Comparison of ENCODE assay signal across 7 mouse cellular contexts in the genomic region with DNA sequence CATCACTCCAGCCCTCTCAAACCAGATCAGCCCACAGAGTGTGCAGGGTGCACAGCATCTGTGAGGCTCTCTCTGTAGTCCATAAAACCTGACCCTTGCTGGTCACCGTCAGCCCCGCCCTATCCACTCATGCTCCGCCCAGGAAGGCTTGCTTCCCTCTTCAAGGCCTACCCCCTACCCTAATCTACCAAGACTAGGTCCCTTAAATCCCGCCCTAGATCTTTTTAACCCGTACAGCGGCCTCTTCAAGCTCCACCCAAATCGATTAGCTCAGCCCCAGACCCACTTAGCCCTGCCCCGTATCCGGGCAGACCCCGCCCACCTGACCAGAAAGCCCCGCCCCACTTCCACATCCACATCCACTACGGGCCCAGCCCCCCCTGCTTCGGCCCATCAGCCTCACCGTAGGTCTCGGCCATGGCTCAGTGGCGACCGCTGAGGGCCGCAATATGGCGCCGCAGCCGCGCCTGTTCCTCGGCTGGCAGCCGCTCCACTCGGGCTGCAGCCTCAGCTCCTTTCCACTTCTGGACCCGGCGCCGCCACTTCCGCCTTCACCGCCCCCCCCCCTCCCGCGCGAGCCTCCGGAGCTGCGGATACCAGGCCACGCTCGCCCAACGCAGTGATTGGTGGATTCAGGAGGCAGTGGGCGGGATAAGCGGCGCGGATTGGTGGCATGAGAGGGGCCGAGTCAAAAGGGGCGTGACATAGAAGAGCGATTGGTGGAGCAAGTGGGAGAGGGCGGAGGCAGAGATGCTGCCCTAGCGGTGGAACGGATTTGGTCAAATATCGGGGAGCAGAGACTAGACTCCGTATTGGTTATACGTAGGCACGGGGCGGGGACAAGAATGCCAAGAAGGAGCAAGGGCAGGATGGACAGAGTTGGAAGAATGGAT. TPM values are rescaled to one million over a fixed set of nuclear protein-coding genes. Genes with fewer than 3 reads are reported as not detected.
DNase-seq lines count a peak whose midpoint lies in the region; ATAC-seq and TF ChIP-seq lines count a peak whose summit lies in the region.

Gene Rab4b (minus strand): TSS at position 573 of the 893 bp plus-strand sequence.

- intact Hi-C loops in left cerebral cortex, postnatal 4 days (cut with DNase I): no loop called here

- H3K4me1 ChIP-seq in embryonic facial prominence, embryonic 10.5 days: peaks cover 15% of the 10 kb centered on the region
- H3K4me1 ChIP-seq in intestine, postnatal 0 days (replicated peaks; ENCODE audit: control insufficient read depth, insufficient read depth, low read length): no peaks in the 10 kb centered on the region
- H3K4me1 ChIP-seq in midbrain, embryonic 12.5 days: peaks cover 12% of the 10 kb centered on the region
- peaks cover 20% of the 10 kb centered on the region; the same call in 1 of the 2 replicates for H3K4me1 ChIP-seq in small intestine, adult 2 months (ENCODE audit: control insufficient read depth, insufficient read depth, insufficient read length, low read length)

- peak within 1 kb of the TSS; percentile 91 for H3K27ac ChIP-seq in embryonic facial prominence, embryonic 10.5 days (replicated peaks)
- H3K27ac ChIP-seq in intestine, postnatal 0 days (ENCODE audit: low read depth, low read length): peak within 1 kb of the TSS; percentile 95
- H3K27ac ChIP-seq in midbrain, embryonic 12.5 days (replicated peaks): peak within 1 kb of the TSS; percentile 93
- peak within 1 kb of the TSS; percentile 89 for H3K27ac ChIP-seq in small intestine, adult 2 months (ENCODE audit: insufficient read depth, low read depth, low read length)

- no peak; the same call in 1 of the 2 replicates for TF ChIP-seq POLR2A in small intestine, adult 2 months (IDR thresholded peaks at IDR 0.05; ENCODE audit: low read depth, low read length)

- H3K9ac ChIP-seq in intestine, postnatal 0 days (ENCODE audit: low read depth, low read length): peak within 1 kb of the TSS; percentile 65
- H3K9ac ChIP-seq in midbrain, embryonic 12.5 days (replicated peaks): peak within 1 kb of the TSS; percentile 58

- H3K27me3 ChIP-seq in embryonic facial prominence, embryonic 10.5 days (replicated peaks; ENCODE audit: low read depth, poor library complexity, severe bottlenecking): no peaks in the 10 kb centered on the region
- no peaks in the 10 kb centered on the region for H3K27me3 ChIP-seq in intestine, postnatal 0 days (replicated peaks; ENCODE audit: control insufficient read depth, insufficient read depth, low read length)
- no peaks in the 10 kb centered on the region for H3K27me3 ChIP-seq in midbrain, embryonic 12.5 days
- H3K27me3 ChIP-seq in small intestine, adult 2 months (ENCODE audit: control insufficient read depth, insufficient read depth, low read length): no peaks in the 10 kb centered on the region

- DNase-seq in adrenal gland, postnatal 10 days: peak; percentile 98
- DNase-seq in embryonic facial prominence, embryonic 10.5 days (ENCODE audit: low spot score): peak; percentile 99
- DNase-seq in gonadal fat pad, adult 2 months (ENCODE audit: low read depth): peak; percentile 95
- DNase-seq in left cerebral cortex, postnatal 4 days: peak; percentile 99

- H3K4me2 ChIP-seq in intestine, postnatal 0 days (replicated peaks; ENCODE audit: low read depth): peak within 1 kb of the TSS; percentile 66
- peak within 1 kb of the TSS; percentile 55 for H3K4me2 ChIP-seq in midbrain, embryonic 12.5 days (replicated peaks)

- peak within 1 kb of the TSS; percentile 79 for H3K4me3 ChIP-seq in embryonic facial prominence, embryonic 10.5 days
- peak within 1 kb of the TSS; percentile 81 for H3K4me3 ChIP-seq in intestine, postnatal 0 days (ENCODE audit: low read depth, low read length)
- peak within 1 kb of the TSS; percentile 72 for H3K4me3 ChIP-seq in midbrain, embryonic 12.5 days
- peak within 1 kb of the TSS; percentile 77 for H3K4me3 ChIP-seq in small intestine, adult 2 months (ENCODE audit: low read depth, low read length)

- peaks cover 33% of the 10 kb centered on the region for H3K36me3 ChIP-seq in embryonic facial prominence, embryonic 10.5 days (replicated peaks)
- H3K36me3 ChIP-seq in intestine, postnatal 0 days (ENCODE audit: control insufficient read depth, insufficient read depth): peaks cover 17% of the 10 kb centered on the region; the same call in 1 of the 2 replicates
- H3K36me3 ChIP-seq in midbrain, embryonic 12.5 days: peaks cover 23% of the 10 kb centered on the region
- H3K36me3 ChIP-seq in small intestine, adult 2 months (ENCODE audit: control insufficient read depth, insufficient read depth, low read length): peaks cover 13% of the 10 kb centered on the region; the same call in 1 of the 2 replicates

- H3K9me3 ChIP-seq in embryonic facial prominence, embryonic 10.5 days: no peaks in the 10 kb centered on the region
- H3K9me3 ChIP-seq in intestine, postnatal 0 days (ENCODE audit: control insufficient read depth): no peaks in the 10 kb centered on the region
- no peaks in the 10 kb centered on the region for H3K9me3 ChIP-seq in midbrain, embryonic 12.5 days

- peak; percentile 98 for ATAC-seq in intestine, postnatal 0 days
- peak; percentile 98 for ATAC-seq in midbrain, embryonic 12.5 days (ENCODE audit: low FRiP score, low read depth)

- WGBS in embryonic facial prominence, embryonic 10.5 days: under 1% methylated on average over 53 of the region's 53 CpGs
- WGBS in intestine, postnatal 0 days: under 1% methylated on average over 53 of the region's 53 CpGs
- WGBS in midbrain, embryonic 12.5 days: under 1% methylated on average over 51 of the region's 53 CpGs
- under 1% methylated on average over 52 of the region's 53 CpGs for WGBS in small intestine, adult 2 months

- TF ChIP-seq CTCF in intestine, postnatal 0 days (IDR thresholded peaks at IDR 0.05; ENCODE audit: low read depth): peak; percentile 80
- peak; percentile 55; the same call in 1 of the 2 replicates for TF ChIP-seq CTCF in small intestine, adult 2 months (IDR thresholded peaks at IDR 0.05; ENCODE audit: extremely low read depth, insufficient read length, insufficient replicate concordance, low read depth, low read length)

RNA-seq across cellular contexts. Expression of gene Rab4b, which starts in this region (rescaled TPM):
- total RNA-seq in adrenal gland, postnatal 10 days (2021): 10 to 100 TPM; 36.1 to 42.0 TPM
- polyA plus RNA-seq in embryonic facial prominence, embryonic 10.5 days (2016; fragmentation: Nextera tagmentation; extraction: Ambion mirVana): 60.0 and 63.1 TPM in 2 replicates
- 87.7 and 96.0 TPM in 2 replicates for polyA plus RNA-seq in gonadal fat pad, adult 2 months (2012; rRNA removed)
- 96.2 and 103 TPM in 2 replicates for polyA plus RNA-seq in intestine, postnatal 0 days (2015; fragmentation: Nextera tagmentation; extraction: Ambion mirVana)
- 10 to 100 TPM; 86.0 to 89.0 TPM for total RNA-seq in left cerebral cortex, postnatal 4 days (2021)
- 82.9 and 83.0 TPM in 2 replicates for polyA plus RNA-seq in midbrain, embryonic 12.5 days (2016; fragmentation: Nextera tagmentation; extraction: Ambion mirVana)
- polyA plus RNA-seq in small intestine, adult 2 months (2012; rRNA removed): 42.9 and 77.3 TPM in 2 replicates

Comparison
In these comparisons a context has a peak if more than half of its experiments do, and no peak if none do; other contexts are left out.
1. Peak in every context shown above with its lines: DNase-seq, ATAC-seq, H3K4me3 ChIP-seq and H3K27ac ChIP-seq.